Mouse (Mus musculus) forebrain, embryonic 11.5 days (tissue): ENCODE results near the gene Mta3. TPM values are rescaled to one million over a fixed set of nuclear protein-coding genes. Genes with fewer than 3 reads are reported as not detected.

Source experiments
- ATAC-seq: fragments of 200-750 bp; cut with Nextera tagmentation; replicated peaks from 2 replicates; pipeline ENCODE4 v1.8.0; 2017; ENCODE audit warnings: moderate TSS enrichment; ENCODE audit not compliant: low FRiP score
- DNase-seq: peaks from one replicate; pipeline ENCODE4 v3.0.0-alpha.2; 2017; ENCODE audit warnings: low spot score
- H3K27ac ChIP-seq: fragments of 300-500 bp; sonication (generic); 2 replicates; pipeline ENCODE4 v1.5.1; 2014; ENCODE audit warnings: low read depth, low read length
- H3K27me3 ChIP-seq: fragments of 300-500 bp; sonication (generic); 2 replicates; pipeline ENCODE4 v1.6.1; 2014; ENCODE audit warnings: mild to moderate bottlenecking, low read length, mixed read lengths; ENCODE audit not compliant: control insufficient read depth, insufficient read depth
- H3K36me3 ChIP-seq: fragments of 300-500 bp; sonication (generic); 2 replicates; pipeline ENCODE4 v1.6.1; 2014; ENCODE audit warnings: mild to moderate bottlenecking, low read length, moderate library complexity, mixed read lengths; ENCODE audit not compliant: control insufficient read depth, insufficient read depth
- H3K4me1 ChIP-seq: fragments of 300-500 bp; sonication (generic); replicated peaks from 2 replicates; pipeline ENCODE4 v1.6.1; 2014; ENCODE audit warnings: low read length, mixed read lengths; ENCODE audit not compliant: control insufficient read depth, insufficient read depth
- H3K4me2 ChIP-seq: fragments of 300-500 bp; sonication (generic); 2 replicates; pipeline ENCODE4 v1.6.1; 2014; ENCODE audit warnings: low read depth, mild to moderate bottlenecking, low read length, moderate library complexity, mixed read lengths; ENCODE audit not compliant: severe bottlenecking
- H3K4me3 ChIP-seq: fragments of 300-500 bp; sonication (generic); 2 replicates; pipeline ENCODE4 v1.5.1; 2014; ENCODE audit warnings: low read depth, low read length
- H3K9ac ChIP-seq: fragments of 300-500 bp; sonication (generic); 2 replicates; pipeline ENCODE4 v1.6.1; 2014; ENCODE audit warnings: low read length
- H3K9me3 ChIP-seq: fragments of 300-500 bp; sonication (generic); 2 replicates; pipeline ENCODE4 v1.6.1; 2016; ENCODE audit warnings: low read length, mixed read lengths; ENCODE audit not compliant: control insufficient read depth
- WGBS: fragments of 180-500 bp; shearing (Covaris S2); extraction: QIAGEN DNeasy Blood & Tissue Kit; methylation state at CpG from one replicate; pipeline ENCODE4 v1.1.7; 2014; 5-methylcytosine and 5-hydroxymethylcytosine counted together
- polyA plus RNA-seq: library from polyadenylated mRNA; unstranded; fragments of >200 nt; fragmentation: Nextera tagmentation; extraction: Ambion mirVana; gene quantifications from 2 replicates; pipeline ENCODE4 v1.2.1, GENCODE M21; 2014

The Mta3 gene
- polyA plus RNA-seq, 1 experiment from 2014 or later = 32.9 TPM

- Histone ChIP-seq H3K27ac (no peak overlapping the region), H3K4me1 (no peaks in the 10 kb centered on the region), H3K4me3 (no peak overlapping the region), H3K9me3 (no peaks in the 10 kb centered on the region), H3K9ac (no peak overlapping the region), H3K27me3 (no peaks in the 10 kb centered on the region), H3K36me3 (no peaks in the 10 kb centered on the region), H3K4me2 (no peak overlapping the region)
- ATAC-seq (no peak), DNase-seq (no peak)
- WGBS = 95% methylated on average over 11 of the region's 11 CpGs
Observed at GRCm38 (mm10) chr17:83799506-83800050, 93.6 kb downstream of the Mta3 start.

DNA sequence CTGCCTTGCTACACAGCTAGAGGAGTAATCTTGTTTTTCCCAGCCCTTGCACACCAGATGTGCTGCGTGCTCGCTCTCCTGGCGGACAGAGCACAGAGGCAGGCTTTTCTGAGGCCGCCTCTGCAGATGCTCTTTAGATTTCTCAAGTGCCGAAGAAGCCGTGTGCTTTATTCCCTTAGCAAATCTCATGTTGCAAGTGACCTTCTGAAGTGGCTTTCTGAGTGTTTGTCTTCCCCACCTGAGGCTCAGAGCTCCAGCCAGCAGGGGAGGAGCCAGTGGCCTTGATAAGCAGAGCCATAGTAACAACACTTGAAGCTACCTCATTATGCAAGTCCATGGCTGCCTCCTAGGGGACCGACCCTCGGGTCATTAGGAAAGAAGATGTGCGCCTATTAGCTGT, 98.0 kb downstream of the Mta3 start:
- 77% methylated on average over 9 of the region's 9 CpGs for WGBS
- no peak for ATAC-seq
- H3K4me2 ChIP-seq = no peak overlapping the region
- H3K9me3 ChIP-seq = no peaks in the 10 kb centered on the region
- H3K36me3 ChIP-seq = no peaks in the 10 kb centered on the region
- H3K4me1 ChIP-seq = no peaks in the 10 kb centered on the region
- no peak overlapping the region for H3K9ac ChIP-seq
- H3K27ac ChIP-seq = no peak overlapping the region
- no peak for DNase-seq
- no peaks in the 10 kb centered on the region for H3K27me3 ChIP-seq
- no peak overlapping the region for H3K4me3 ChIP-seq

GRCm38 (mm10) chr17:83805078-83805477, 99.1 kb downstream of the Mta3 start:
- H3K4me1 ChIP-seq = no peaks in the 10 kb centered on the region
- DNase-seq (no peak), ATAC-seq (no peak)
- H3K4me3 ChIP-seq = no peak overlapping the region
- no peak overlapping the region for H3K9ac ChIP-seq
- 91% methylated on average over 9 of the region's 9 CpGs for WGBS
- no peaks in the 10 kb centered on the region for H3K36me3 ChIP-seq
- H3K4me2 ChIP-seq = no peak overlapping the region
- H3K27ac ChIP-seq = no peak overlapping the region
- no peaks in the 10 kb centered on the region for H3K27me3 ChIP-seq
- H3K9me3 ChIP-seq = no peaks in the 10 kb centered on the region

DNA sequence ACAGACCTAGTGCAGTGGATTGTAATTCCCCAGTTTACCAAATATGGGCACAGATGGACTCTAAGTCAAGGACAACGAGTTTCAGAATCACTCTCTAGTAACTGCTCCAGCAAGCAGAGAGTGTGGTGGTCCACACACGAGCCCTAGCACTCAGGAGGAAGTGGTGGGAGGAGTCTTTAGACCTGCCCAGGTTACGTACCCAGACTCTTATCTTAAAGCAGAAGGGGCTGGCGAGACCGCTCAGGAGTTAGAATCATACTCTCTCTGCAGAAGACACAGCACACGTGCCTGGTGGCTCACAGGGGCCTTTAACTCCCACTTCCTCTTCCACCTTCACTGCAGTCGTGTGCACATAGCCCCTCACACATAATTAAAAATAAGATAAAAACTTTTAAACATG, 101.4 kb downstream of the Mta3 start:
- Histone ChIP-seq H3K27ac (no peak overlapping the region), H3K4me1 (no peaks in the 10 kb centered on the region), H3K4me3 (no peak overlapping the region), H3K9ac (no peak overlapping the region), H3K27me3 (no peaks in the 10 kb centered on the region), H3K9me3 (no peaks in the 10 kb centered on the region), H3K36me3 (no peaks in the 10 kb centered on the region), H3K4me2 (no peak overlapping the region)
- WGBS = 81% methylated on average over 7 of the region's 7 CpGs
- DNase-seq (no peak), ATAC-seq (no peak)

DNA sequence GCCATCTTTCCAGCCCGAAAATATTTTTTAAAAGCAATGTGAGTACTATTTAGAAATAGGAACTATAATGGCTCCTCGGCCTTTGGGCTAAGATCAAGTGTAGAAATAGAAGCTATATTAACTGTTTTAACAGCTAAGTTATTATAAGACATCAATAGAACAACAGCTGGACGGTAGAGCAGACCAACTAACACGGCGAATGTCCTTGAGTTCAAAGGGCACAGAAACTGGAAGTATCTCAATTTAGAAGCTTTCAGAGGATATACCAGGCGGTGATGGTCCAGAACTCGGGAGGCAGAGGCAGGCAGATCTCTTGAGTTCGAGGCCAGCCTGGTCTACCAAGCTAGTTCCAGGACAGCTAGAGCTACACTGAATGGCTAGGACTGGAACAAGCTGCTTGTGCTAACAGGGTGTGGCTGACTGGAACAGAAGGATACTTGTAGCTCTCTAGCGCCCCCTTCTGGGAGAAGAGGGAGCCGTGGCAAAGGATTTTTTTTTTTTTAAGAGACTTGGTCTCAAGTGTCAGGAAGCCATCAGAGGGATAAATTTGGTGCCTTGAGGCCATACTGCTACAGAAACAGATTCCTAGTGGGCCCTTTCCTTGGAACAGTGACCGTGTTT, 101.9 kb downstream of the Mta3 start:
- DNase-seq (peak; percentile 78), ATAC-seq (no peak)
- WGBS = 73% methylated on average over 11 of the region's 11 CpGs

GRCm38 (mm10) chr17:83808476-83809098, 102.6 kb downstream of the Mta3 start:
- Histone ChIP-seq H3K27me3 (no peaks in the 10 kb centered on the region), H3K9ac (no peak overlapping the region), H3K4me1 (no peaks in the 10 kb centered on the region), H3K9me3 (no peaks in the 10 kb centered on the region), H3K4me2 (no peak overlapping the region), H3K27ac (no peak overlapping the region), H3K4me3 (no peak overlapping the region), H3K36me3 (no peaks in the 10 kb centered on the region)
- 89% methylated on average over 12 of the region's 12 CpGs for WGBS
- no peak for ATAC-seq
- DNase-seq = no peak

More for the DNA sequence above, 101.9 kb downstream of the Mta3 start:
- no peak overlapping the region for H3K4me2 ChIP-seq
- H3K9me3 ChIP-seq = no peaks in the 10 kb centered on the region
- no peaks in the 10 kb centered on the region for H3K36me3 ChIP-seq
- H3K4me3 ChIP-seq = no peak overlapping the region
- no peak overlapping the region for H3K27ac ChIP-seq
- H3K27me3 ChIP-seq = no peaks in the 10 kb centered on the region
- no peaks in the 10 kb centered on the region for H3K4me1 ChIP-seq
- H3K9ac ChIP-seq = no peak overlapping the region

- no peak overlapping the region for H3K27ac ChIP-seq
- no peak overlapping the region for H3K4me2 ChIP-seq
- 90% methylated on average over 17 of the region's 17 CpGs for WGBS
- no peaks in the 10 kb centered on the region for H3K27me3 ChIP-seq
- DNase-seq (no peak), ATAC-seq (no peak)
- no peak overlapping the region for H3K9ac ChIP-seq
- no peaks in the 10 kb centered on the region for H3K9me3 ChIP-seq
- no peaks in the 10 kb centered on the region for H3K4me1 ChIP-seq
- no peaks in the 10 kb centered on the region for H3K36me3 ChIP-seq
- no peak overlapping the region for H3K4me3 ChIP-seq
Observed at GRCm38 (mm10) chr17:83809197-83809829, 103.3 kb downstream of the Mta3 start.

DNA sequence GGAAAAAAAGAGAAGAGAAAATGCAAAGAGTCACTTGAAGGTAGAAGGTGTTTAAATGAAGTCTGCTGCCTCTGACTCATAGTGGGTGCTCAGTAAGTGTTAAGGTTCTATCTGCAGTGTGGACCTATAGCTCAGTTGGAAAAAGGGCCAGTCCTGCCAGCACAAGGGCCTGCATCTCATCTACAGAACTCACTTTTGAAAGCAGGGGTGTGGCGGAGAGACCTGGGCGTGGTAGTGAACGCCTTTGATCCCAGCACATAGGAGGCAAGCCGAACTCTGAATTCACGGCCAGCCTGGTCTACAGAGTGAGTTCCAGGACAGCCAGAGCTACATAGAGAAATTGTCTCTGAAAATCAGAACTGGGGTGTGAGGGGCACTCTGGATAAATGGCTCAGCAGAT, 104.3 kb downstream of the Mta3 start:
- Histone ChIP-seq H3K36me3 (no peaks in the 10 kb centered on the region), H3K27ac (no peak overlapping the region), H3K9me3 (no peaks in the 10 kb centered on the region), H3K9ac (no peak overlapping the region), H3K4me3 (no peak overlapping the region), H3K27me3 (no peaks in the 10 kb centered on the region), H3K4me2 (no peak overlapping the region), H3K4me1 (no peaks in the 10 kb centered on the region)
- ATAC-seq (no peak), DNase-seq (no peak)
- 87% methylated on average over 5 of the region's 5 CpGs for WGBS
